29 mouse cellular contexts compared by ENCODE assay signal in the genomic region with DNA sequence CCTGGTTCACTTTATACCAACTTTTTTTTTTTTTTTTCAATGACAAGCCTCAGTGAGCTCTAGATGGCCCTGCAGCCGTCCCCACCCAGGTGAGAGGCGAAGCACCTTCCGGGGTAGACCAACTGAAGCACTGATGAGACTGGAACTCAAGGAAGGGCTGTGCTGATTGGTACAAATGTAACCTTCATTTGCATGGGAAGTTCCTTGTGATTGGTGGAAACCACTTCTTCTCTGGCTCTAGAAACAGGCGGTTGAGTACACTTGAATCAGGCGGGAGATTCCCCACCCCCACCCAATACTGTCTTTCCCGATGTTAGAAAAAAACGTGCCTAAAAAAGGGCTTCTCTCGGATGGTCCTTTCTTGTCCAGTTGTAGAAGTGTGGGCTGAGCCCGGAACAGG. TPM values are rescaled to one million over a fixed set of nuclear protein-coding genes. Genes with fewer than 3 reads are reported as not detected.
DNase-seq lines count a peak whose midpoint lies in the region; ATAC-seq lines count a peak whose summit lies in the region.
"Had no signal": no experiment of that assay in that cellular context is flagged by ENCODE, and none has a peak within 500 bp of the region (broad histone marks: within the 10 kb centered on the region; RNA-seq: fewer than 3 reads in every experiment).

No protein-coding gene starts in this region.

- H3K36me3 ChIP-seq in midbrain, embryonic 11.5 days (ENCODE audit: control insufficient read depth, insufficient read depth, low read length) = no peaks in the 10 kb centered on the region
- H3K36me3 ChIP-seq in midbrain, embryonic 15.5 days (replicated peaks) = no peaks in the 10 kb centered on the region
- H3K36me3 ChIP-seq in stomach, embryonic 14.5 days (ENCODE audit: control insufficient read depth, insufficient read depth, low read length) = no peaks in the 10 kb centered on the region
- H3K36me3 ChIP-seq: embryonic facial prominence, embryonic 13.5 days; forebrain, embryonic 10.5 days; forebrain, embryonic 15.5 days; G1E; heart, embryonic 12.5 days; limb, embryonic 13.5 days; neural tube, embryonic 13.5 days had no signal

- no peak for ATAC-seq in midbrain, embryonic 11.5 days (ENCODE audit: low FRiP score)
- ATAC-seq in midbrain, embryonic 15.5 days (replicated peaks) = no peak
- no peak for ATAC-seq in stomach, embryonic 14.5 days (ENCODE audit: insufficient number of reproducible peaks, insufficient read depth, low FRiP score, low read depth)
- ATAC-seq: activated CD4-positive, CD25-positive, alpha-beta regulatory T cell, adult 4 months; forebrain, embryonic 15.5 days; intestine, postnatal 0 days had no signal

- H3K27me3 ChIP-seq in midbrain, embryonic 11.5 days (ENCODE audit: control insufficient read depth, insufficient read depth, low read length) = peaks cover 4% of the 10 kb centered on the region; the same call in 1 of the 2 replicates
- H3K27me3 ChIP-seq in midbrain, embryonic 15.5 days (replicated peaks) = no peaks in the 10 kb centered on the region
- H3K27me3 ChIP-seq in stomach, embryonic 14.5 days (ENCODE audit: control insufficient read depth, insufficient read depth, low read length) = no peaks in the 10 kb centered on the region
- H3K27me3 ChIP-seq: CH12.LX; forebrain, embryonic 15.5 days; heart, embryonic 12.5 days; neural tube, embryonic 13.5 days had no signal

- WGBS in midbrain, embryonic 11.5 days = 86% methylated on average over 9 of the region's 9 CpGs
- 84% methylated on average over 9 of the region's 9 CpGs for WGBS in midbrain, embryonic 15.5 days
- 81% methylated on average over 9 of the region's 9 CpGs for WGBS in stomach, embryonic 14.5 days

- peak; percentile 69 for DNase-seq in midbrain, embryonic 11.5 days (ENCODE audit: low spot score, missing footprints)
- DNase-seq in MEL-GATA-1-ER (ENCODE audit: extremely low read depth, low read depth) = peak; percentile 95
- no peak for DNase-seq in spleen, postnatal 14 days (ENCODE audit: low spot score in 2 of 2)
- no peak for DNase-seq in retina, embryonic 14.5 days (ENCODE audit: low spot score)
- no peak for DNase-seq in adrenal gland, adult (ENCODE audit: inconsistent age in 2 of 2, low spot score in 1 of 2)
- DNase-seq: adrenal gland, adult 8-10 months; cerebellum, adult 9-10 months; gastrocnemius, postnatal 25 days; heart, adult 2 months; kidney, adult 9 months; kidney, postnatal 25 days; lung, postnatal 10 days; thymus, adult 18-20 months; thymus, postnatal 25 days had no signal

- H3K4me2 ChIP-seq in midbrain, embryonic 11.5 days = no peak overlapping the region
- no peak overlapping the region for H3K4me2 ChIP-seq in midbrain, embryonic 15.5 days
- no peak overlapping the region for H3K4me2 ChIP-seq in stomach, embryonic 14.5 days (replicated peaks; ENCODE audit: low read depth, low read length)
- H3K4me2 ChIP-seq: embryonic facial prominence, embryonic 13.5 days; forebrain, embryonic 15.5 days; heart, embryonic 12.5 days; hindbrain, embryonic 14.5 days; limb, embryonic 13.5 days; liver, embryonic 11.5 days; neural tube, embryonic 13.5 days had no signal

- peaks cover 3% of the 10 kb centered on the region for H3K4me1 ChIP-seq in midbrain, embryonic 11.5 days (ENCODE audit: control insufficient read depth, insufficient read depth, low read length)
- H3K4me1 ChIP-seq in midbrain, embryonic 15.5 days = peaks cover 11% of the 10 kb centered on the region
- H3K4me1 ChIP-seq in stomach, embryonic 14.5 days (ENCODE audit: control insufficient read depth, insufficient read depth, low read length) = peaks cover 11% of the 10 kb centered on the region

- H3K9me3 ChIP-seq in midbrain, embryonic 11.5 days (ENCODE audit: control insufficient read depth, low read length) = no peaks in the 10 kb centered on the region
- H3K9me3 ChIP-seq in midbrain, embryonic 15.5 days = no peaks in the 10 kb centered on the region
- no peaks in the 10 kb centered on the region for H3K9me3 ChIP-seq in stomach, embryonic 14.5 days (ENCODE audit: control insufficient read depth, low read depth, low read length)
- H3K9me3 ChIP-seq: embryonic facial prominence, embryonic 13.5 days; forebrain, embryonic 10.5 days; forebrain, embryonic 15.5 days; G1E; heart, embryonic 12.5 days; limb, embryonic 13.5 days; neural tube, embryonic 13.5 days had no signal

- H3K27ac ChIP-seq in midbrain, embryonic 11.5 days (ENCODE audit: low read depth, low read length) = no peak overlapping the region
- no peak overlapping the region for H3K27ac ChIP-seq in midbrain, embryonic 15.5 days
- H3K27ac ChIP-seq in stomach, embryonic 14.5 days (ENCODE audit: low read length) = peak overlapping the region; percentile 80; the same call in 1 of the 2 replicates
- H3K27ac ChIP-seq: embryonic facial prominence, embryonic 13.5 days; forebrain, embryonic 10.5 days; forebrain, embryonic 15.5 days; heart, adult 2 months; hindbrain, embryonic 14.5 days; left cerebral cortex, adult 2 months; limb, embryonic 13.5 days; neural tube, embryonic 13.5 days had no signal

- no peak overlapping the region for H3K4me3 ChIP-seq in midbrain, embryonic 11.5 days (ENCODE audit: low read depth, low read length)
- no peak overlapping the region for H3K4me3 ChIP-seq in midbrain, embryonic 15.5 days
- no peak overlapping the region for H3K4me3 ChIP-seq in stomach, embryonic 14.5 days (ENCODE audit: low read depth, low read length)
- H3K4me3 ChIP-seq: embryonic facial prominence, embryonic 13.5 days; forebrain, embryonic 10.5 days; forebrain, embryonic 15.5 days; heart, adult 2 months; heart, embryonic 12.5 days; left cerebral cortex, adult 2 months; limb, embryonic 13.5 days; neural tube, embryonic 13.5 days had no signal

- no peak overlapping the region for H3K9ac ChIP-seq in midbrain, embryonic 11.5 days (ENCODE audit: low read length)
- H3K9ac ChIP-seq in midbrain, embryonic 15.5 days = no peak overlapping the region
- H3K9ac ChIP-seq in stomach, embryonic 14.5 days (replicated peaks; ENCODE audit: low read depth, low read length) = no peak overlapping the region
- H3K9ac ChIP-seq: embryonic facial prominence, embryonic 13.5 days; forebrain, embryonic 15.5 days; heart, embryonic 12.5 days; hindbrain, embryonic 14.5 days; limb, embryonic 13.5 days; neural tube, embryonic 13.5 days had no signal

RNA-seq across cellular contexts. Expression of gene Grid1, which starts 55.0 kb away (rescaled TPM):
- 0.55 and 0.61 TPM in 2 replicates for polyA plus RNA-seq in midbrain, embryonic 11.5 days (2014; fragmentation: Nextera tagmentation; extraction: Ambion mirVana)
- polyA plus RNA-seq in midbrain, embryonic 15.5 days (2015; fragmentation: Nextera tagmentation; extraction: Ambion mirVana) = 7.7 and 8.8 TPM in 2 replicates
- polyA plus RNA-seq in stomach, embryonic 14.5 days (2014; fragmentation: Nextera tagmentation; extraction: Ambion mirVana) = 1.1 and 1.3 TPM in 2 replicates
- polyA plus RNA-seq: activated CD4-positive, CD25-positive, alpha-beta regulatory T cell, adult 4 months; G1E had no signal

Comparison
In these comparisons a context has a peak if more than half of its experiments do, and no peak if none do; other contexts are left out.
1. DNase-seq: peak in midbrain, embryonic 11.5 days (single experiment) and MEL-GATA-1-ER (single experiment); none in spleen, postnatal 14 days (0 of 2), retina, embryonic 14.5 days (single experiment) and adrenal gland, adult (0 of 2).